Mouse (Mus musculus): ENCODE results near the gene Ank3.
A peak's percentile ranks its signal among the peaks of the same experiment; 100 is the strongest.

The Ank3 gene

GRCm38 (mm10) chr10:69620692-69621382, 222.3 kb downstream of the Ank3 start:
- DNase-seq (ENCODE audit: low spot score): no peak

DNA sequence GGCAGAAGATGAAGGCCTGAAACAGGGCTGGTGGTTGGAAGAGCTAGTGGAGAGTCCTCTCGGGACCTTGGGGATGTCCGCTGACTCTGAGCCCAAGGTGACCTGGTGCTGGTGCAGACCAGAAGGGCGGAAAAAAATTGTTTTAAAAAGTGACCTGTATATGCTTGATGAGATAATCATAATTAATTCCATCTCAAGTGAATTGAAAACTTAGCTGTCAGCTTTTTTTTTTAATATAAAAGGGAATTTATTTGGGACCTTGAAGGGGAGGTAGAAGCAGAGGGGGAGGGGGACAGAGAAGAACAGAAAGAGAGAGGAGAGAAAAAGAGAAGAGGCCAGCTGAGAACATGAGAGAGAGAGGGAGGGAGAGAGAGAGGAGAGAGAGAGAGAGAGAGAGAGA, 229.2 kb downstream of the Ank3 start:
- no peak for DNase-seq (ENCODE audit: low spot score)

DNA sequence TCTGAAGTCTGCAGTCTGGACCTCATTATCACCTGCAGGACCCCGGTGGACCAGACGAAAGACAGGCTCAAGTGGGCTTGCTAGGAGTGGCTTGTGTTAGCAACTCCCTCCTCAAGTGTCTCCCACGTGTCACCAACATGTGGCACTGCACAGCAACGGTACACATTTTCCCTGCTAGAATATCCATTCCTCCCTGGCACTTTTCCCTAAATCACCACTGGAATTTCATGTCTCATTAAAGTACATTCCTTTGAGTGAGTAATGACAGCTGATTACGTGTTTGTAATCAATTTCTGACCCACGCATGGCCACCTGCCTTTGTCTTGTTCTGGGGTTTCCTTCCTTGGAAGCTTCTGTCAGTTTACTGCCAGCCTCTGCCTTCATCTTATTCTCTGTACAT, 230.2 kb downstream of the Ank3 start:
- DNase-seq (ENCODE audit: low spot score): no peak

GRCm38 (mm10) chr10:69630802-69631388, 232.3 kb downstream of the Ank3 start:
- DNase-seq (ENCODE audit: low spot score): no peak

DNA sequence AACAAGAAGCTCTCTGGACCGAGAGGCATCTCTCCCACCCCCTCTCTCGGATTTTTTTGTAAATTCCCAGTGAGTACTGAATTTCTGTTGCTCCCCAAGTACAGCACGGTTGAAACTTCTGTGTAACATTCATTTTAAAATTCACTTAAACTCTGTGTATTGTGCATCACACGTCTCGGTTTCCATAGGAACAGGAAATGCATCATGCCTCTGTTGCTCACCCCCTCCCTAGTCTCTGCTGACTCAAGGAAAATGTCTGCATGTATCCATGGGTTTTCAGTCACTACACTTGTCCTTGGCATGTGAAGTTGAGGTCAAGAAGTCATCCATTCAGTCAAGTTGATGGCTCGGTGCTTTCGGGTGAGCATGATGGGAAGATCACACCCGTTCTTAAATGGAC, 234.3 kb downstream of the Ank3 start:
- DNase-seq (ENCODE audit: low spot score): no peak

DNA sequence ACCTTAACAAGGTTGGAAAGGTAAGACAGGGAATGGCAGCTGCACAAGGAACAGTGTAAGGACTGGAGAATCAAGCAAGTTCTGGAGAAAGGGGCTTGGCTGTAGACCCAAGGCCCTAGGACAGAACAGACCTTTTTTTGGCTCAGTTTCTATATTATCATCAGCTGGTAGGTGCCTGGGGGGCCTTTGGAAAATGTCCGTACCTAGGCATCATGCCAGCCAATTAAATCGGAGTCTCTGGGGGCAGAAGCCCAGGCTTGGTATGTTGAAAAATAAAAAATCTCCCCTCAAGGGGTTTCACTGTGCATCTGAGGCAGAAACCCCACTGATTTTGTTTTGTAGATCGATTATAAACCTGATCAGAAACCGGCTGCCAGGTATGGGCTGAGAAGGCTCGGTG, 236.3 kb downstream of the Ank3 start:
- no peak for DNase-seq (ENCODE audit: low spot score)

DNA sequence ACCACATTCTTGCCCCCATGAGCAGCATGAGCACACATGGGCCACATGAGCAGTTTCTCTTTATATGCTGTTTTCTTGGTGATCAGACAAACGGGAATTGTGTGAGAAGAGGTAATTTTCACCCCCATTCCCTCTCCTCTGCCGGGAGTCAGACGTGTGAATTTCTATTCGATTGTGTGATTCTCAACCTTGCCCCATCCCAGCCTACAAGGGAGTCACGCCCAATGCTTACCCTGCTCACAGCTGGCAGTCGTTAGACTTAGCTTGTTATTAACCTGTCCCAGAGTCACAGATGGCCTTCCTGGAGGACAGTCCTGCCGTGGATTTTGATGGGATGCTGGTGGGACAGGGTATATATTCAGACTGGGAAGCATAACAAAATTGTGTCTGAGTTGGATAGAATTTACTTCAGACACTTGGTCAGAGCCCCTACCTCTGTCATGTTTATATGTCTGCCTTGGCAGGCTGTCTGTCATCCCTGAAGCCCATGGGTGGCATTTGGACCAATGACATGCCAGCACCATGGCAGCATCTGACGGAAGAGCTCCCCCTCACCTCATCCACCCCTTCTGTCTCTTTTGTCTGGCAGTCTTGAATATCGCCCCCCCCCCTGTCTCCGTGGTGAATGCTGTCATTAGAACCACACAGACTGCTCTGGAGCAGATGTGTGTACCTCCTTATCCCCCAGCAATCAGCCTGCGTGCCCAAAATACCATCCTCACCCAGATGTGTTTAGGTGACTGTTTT, 237.5 kb downstream of the Ank3 start:
- no peak for DNase-seq (ENCODE audit: low spot score)

DNA sequence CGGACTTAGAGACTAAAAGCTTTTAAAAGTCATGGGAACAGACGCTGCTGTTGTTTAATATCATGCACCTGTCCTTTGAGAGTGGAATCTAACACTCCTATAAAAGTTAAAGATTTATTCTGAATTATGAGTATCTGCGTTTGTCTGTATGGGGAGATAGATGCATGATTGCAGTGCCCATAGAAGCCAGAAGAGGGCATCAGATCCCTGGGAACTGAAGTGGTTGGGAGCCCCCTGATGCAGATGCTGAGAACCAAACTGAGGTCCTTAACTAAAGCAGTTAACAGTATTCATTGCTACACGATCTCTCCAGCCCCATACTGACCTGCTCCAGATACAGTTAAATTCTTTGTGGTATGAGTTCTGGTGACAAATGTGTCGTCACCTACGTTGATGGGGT, 240.6 kb downstream of the Ank3 start:
- no peak for DNase-seq (ENCODE audit: low spot score)

- no peak for DNase-seq (ENCODE audit: low spot score)
Observed at GRCm38 (mm10) chr10:69640617-69641016, 242.0 kb downstream of the Ank3 start.

DNA sequence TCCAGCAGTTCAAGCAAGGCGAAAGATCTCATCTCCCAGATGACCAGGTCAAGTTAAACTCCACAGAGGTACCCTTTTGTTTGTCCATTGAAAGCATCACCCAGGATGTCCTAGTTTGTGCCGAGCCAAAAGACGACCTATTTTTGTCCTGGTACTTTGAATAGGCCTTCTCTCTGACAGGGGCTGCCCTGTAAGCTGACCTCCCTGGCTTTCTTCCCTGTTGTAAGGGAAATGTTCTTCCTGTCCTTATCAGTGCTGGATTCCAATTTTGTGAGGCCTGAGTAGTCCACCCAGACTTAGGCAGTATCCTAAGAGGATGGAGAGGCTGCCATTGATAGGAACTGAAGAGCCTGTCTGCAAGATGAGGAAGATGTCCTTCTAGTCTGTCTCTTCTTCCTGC, 244.9 kb downstream of the Ank3 start:
- no peak for DNase-seq (ENCODE audit: low spot score)

GRCm38 (mm10) chr10:69643986-69644385, 245.4 kb downstream of the Ank3 start:
- DNase-seq (ENCODE audit: low spot score): no peak

GRCm38 (mm10) chr10:69645311-69645802, 246.8 kb downstream of the Ank3 start:
- DNase-seq (ENCODE audit: low spot score): no peak

GRCm38 (mm10) chr10:69645929-69646328, 247.4 kb downstream of the Ank3 start:
- no peak for DNase-seq (ENCODE audit: low spot score)

DNA sequence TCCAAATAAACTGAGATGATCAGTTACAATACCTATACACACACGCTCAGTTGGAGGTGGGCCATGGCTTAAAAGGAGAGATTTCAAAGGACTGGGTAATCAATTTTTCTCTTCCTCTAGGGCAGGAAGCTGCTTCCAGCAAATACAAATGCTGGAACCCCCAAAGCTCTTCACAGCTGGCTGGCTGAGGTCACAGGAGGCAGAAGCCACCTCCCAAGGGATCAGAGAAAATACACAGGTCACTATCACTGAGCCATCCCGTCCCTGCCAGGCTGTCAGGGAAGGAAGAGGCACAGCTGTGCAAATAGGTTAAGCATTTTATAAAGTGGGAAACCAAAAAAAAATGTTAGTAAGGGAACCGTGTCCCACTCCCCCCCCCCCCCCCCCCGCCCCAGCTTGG, 251.5 kb downstream of the Ank3 start:
- no peak for DNase-seq (ENCODE audit: low spot score)

DNA sequence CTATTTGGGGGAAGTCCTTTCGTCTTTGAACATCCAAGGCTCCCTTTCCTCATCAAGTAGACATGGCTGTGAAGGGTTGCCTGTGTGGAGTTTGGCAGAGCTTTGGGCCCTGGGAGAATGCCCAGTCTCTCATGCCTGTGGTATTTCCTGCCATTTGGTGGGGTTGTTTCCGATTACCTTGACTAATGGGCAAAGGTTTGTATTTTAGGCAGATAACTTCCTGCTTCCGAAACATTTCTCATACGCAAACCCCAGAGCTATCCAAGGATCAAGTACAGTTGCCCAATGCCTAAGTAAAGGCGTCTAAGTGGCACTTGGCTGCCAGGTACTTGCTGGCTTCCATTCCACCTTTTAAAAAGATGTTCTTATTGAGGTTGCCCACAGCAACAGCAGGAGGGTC, 254.1 kb downstream of the Ank3 start:
- no peak for DNase-seq (ENCODE audit: low spot score)

GRCm38 (mm10) chr10:69653121-69653677, 254.6 kb downstream of the Ank3 start:
- no peak for DNase-seq (ENCODE audit: low spot score)

DNA sequence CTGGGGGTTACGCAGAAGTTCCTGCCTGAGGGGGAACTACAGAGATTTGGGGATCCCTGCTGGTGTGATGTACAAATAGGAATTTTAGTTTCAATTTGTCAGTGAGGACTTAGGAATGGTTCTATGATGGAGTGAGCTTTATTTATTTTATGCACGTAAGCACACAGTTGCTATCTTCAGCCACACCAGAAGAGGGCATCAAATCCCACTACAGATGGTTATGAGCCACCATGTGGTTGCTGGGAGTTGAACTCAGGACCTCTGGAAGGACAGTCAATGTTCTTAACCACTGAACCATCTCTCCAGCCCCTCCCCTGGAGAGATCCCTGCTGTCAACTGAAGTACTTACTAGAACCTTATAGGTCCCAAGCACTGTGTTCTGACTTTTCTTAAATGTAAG, 255.6 kb downstream of the Ank3 start:
- DNase-seq (ENCODE audit: low spot score): no peak

GRCm38 (mm10) chr10:69654866-69655633, 256.5 kb downstream of the Ank3 start:
- DNase-seq (ENCODE audit: low spot score): no peak

- no peak for DNase-seq (ENCODE audit: low spot score)
Observed at GRCm38 (mm10) chr10:69656321-69656720, 257.7 kb downstream of the Ank3 start.

DNA sequence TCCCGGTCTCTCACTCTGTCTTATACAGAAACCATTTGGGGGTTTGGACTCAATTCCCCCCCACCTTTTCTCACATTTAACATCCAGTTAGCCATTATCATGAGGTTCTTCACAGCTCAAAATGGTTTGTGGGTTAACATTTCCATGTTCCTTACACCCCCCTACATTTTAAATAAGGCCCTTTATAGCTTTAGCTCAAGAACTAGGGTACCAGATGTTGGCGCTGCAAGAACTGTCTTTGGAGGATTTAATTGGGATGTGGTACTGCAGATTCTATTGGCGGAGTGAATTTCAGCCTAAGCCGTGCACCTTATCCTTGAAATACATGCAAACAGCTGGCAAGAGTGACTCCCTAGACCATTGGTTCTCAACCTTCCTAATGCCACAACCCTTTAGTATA, 261.2 kb downstream of the Ank3 start:
- DNase-seq (ENCODE audit: low spot score): no peak

DNA sequence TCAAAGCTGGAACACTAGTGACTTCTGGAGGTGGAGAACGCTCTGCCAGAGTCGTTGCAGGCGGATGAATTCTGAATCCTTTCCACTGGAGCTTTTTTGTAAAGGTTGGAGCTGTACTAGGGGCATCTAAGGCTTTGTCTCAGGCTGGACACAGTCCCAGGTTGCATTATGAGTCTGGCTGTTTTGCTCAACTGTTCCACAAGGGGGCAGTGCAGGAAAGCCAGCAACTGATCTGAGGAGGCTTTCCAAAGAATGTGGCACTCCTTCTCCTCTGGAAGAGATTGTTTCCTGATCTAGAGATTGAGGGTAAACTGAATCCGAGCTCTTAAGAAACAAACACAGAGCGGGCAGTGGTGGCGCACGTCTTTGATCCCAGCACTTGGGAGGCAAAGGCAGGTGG, 263.8 kb downstream of the Ank3 start:
- DNase-seq (ENCODE audit: low spot score): peak; percentile 57

GRCm38 (mm10) chr10:69667482-69667881, 268.9 kb downstream of the Ank3 start:
- no peak for DNase-seq (ENCODE audit: low spot score)
